Mouse (Mus musculus) liver, embryonic 15.5 days (tissue): Measurements from ENCODE around the gene Mog. TPM values are rescaled to one million over a fixed set of nuclear protein-coding genes. Genes with fewer than 3 reads are reported as not detected.
"Not testable (repeated sequence)": the region's sequence is repeated elsewhere in the genome, so short reads cannot be mapped to it uniquely, and the experiment has no call there.

Experiments
- ATAC-seq: fragments of 200-750 bp; cut with Nextera tagmentation; 2 replicates; pipeline ENCODE4 v1.8.0; 2017; ENCODE audit warnings: moderate number of reproducible peaks, mild to moderate bottlenecking, moderate library complexity; ENCODE audit not compliant: insufficient read depth
- H3K27ac ChIP-seq: fragments of 300-500 bp; sonication (generic); replicated peaks from 2 replicates; pipeline ENCODE4 v1.5.1; 2015; ENCODE audit warnings: mild to moderate bottlenecking, inconsistent platforms
- H3K27me3 ChIP-seq: fragments of 300-500 bp; sonication (generic); 2 replicates; pipeline ENCODE4 v1.6.1; 2015; ENCODE audit warnings: mild to moderate bottlenecking, inconsistent platforms
- H3K36me3 ChIP-seq: fragments of 300-500 bp; sonication (generic); replicated peaks from 2 replicates; pipeline ENCODE4 v1.6.1; 2015; ENCODE audit warnings: moderate library complexity, mild to moderate bottlenecking, inconsistent platforms
- H3K4me1 ChIP-seq: fragments of 300-500 bp; sonication (generic); replicated peaks from 2 replicates; pipeline ENCODE4 v1.6.1; 2015; ENCODE audit warnings: inconsistent platforms
- H3K4me2 ChIP-seq: fragments of 300-500 bp; sonication (generic); 2 replicates; pipeline ENCODE4 v1.6.1; 2015; ENCODE audit warnings: moderate library complexity, mild to moderate bottlenecking, inconsistent platforms
- H3K4me3 ChIP-seq: fragments of 300-500 bp; sonication (generic); replicated peaks from 2 replicates; pipeline ENCODE4 v1.5.1; 2015; ENCODE audit warnings: mild to moderate bottlenecking, inconsistent platforms
- H3K9ac ChIP-seq: fragments of 300-500 bp; sonication (generic); 2 replicates; pipeline ENCODE4 v1.6.1; 2015; ENCODE audit warnings: moderate library complexity, mild to moderate bottlenecking, inconsistent platforms
- H3K9me3 ChIP-seq: fragments of 300-500 bp; sonication (generic); replicated peaks from 2 replicates; pipeline ENCODE4 v1.6.1; 2016; ENCODE audit warnings: inconsistent platforms
- WGBS: fragments of 180-500 bp; shearing (Covaris S2); methylation state at CpG from one replicate; pipeline ENCODE4 v1.1.7; 2015; ENCODE audit warnings: mixed read lengths; ENCODE audit not compliant: insufficient replicate concordance; 5-methylcytosine and 5-hydroxymethylcytosine counted together
- polyA plus RNA-seq: library from polyadenylated mRNA; unstranded; fragments of >200 nt; fragmentation: Nextera tagmentation; extraction: Ambion mirVana; gene quantifications from 2 replicates; pipeline ENCODE4 v1.2.1, GENCODE M21; 2015

Mog gene
- polyA plus RNA-seq, 1 experiment from 2014 or later: not detected

DNA sequence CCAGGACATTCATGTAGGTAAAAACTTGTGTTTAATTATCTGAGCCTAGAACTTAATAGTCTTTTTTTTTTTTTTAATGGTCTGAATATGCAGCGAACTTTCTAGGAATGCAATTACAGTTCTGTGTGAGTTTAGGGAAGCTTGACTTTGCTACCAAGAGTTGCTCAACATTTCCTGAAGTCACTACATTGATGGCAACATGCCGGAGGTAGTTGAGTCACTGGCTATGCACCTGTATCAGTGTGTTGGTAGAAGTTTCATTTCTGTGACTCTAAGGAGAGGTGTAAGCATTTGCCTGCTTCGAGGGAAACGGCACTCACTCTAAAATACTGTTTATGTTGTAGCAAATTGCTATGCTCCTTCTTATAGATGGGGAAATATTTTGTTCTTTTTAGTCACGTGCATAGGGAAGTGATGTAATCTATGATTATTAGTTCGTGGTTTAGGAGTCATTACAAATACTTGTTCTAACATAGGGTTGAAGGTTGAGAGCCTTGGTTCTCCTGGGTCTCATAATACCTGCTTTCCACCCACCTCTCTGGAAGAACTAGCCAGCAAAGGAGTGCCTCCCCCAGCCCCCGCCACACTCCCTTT is 21.6 kb upstream of the Mog start:
- ATAC-seq: no peak
- no peaks in the 10 kb centered on the region for H3K36me3 ChIP-seq
- no peak overlapping the region for H3K4me3 ChIP-seq
- no peak overlapping the region for H3K9ac ChIP-seq
- no peaks in the 10 kb centered on the region for H3K9me3 ChIP-seq
- peaks cover 65% of the 10 kb centered on the region for H3K27me3 ChIP-seq
- 30% methylated on average over 7 of the region's 7 CpGs for WGBS
- peaks cover 12% of the 10 kb centered on the region for H3K4me1 ChIP-seq
- no peak overlapping the region for H3K27ac ChIP-seq
- H3K4me2 ChIP-seq: peak overlapping the region; percentile 71; the same call in 1 of the 2 replicates

DNA sequence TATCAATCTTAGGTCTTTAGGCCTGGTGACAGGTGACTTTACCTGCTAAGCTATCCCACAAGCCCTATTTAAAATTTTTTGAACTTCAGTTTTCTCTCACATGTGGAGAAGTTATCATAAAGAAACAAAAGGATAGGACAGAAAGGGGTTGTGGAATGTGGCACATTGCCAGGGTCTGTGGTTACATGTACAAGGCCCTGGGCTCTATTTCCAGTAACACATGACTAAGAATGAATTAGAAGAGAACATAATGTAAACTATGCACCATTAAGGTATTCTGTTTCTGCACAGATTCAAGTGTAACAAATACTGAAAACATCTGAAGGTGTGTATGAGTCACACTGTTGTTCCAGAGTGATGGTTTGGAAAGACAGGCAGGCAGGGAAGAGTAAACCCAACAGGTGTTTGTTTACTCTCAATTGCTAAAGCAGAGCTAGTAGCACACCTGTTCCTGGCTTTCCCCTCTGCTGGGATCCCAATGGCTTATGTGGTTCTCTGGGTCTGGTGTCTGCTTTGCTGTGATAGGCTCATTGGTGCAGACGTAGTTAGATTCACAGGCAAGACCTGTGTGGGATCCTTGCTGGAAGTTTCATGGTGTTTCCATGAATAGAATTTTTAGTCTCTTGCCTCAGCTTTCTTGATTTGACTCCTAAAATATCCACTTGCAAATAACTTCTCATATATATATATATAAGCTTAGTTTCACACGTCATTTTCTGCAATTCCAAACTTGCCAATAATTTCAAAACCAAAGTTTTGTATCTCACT is 16.1 kb upstream of the Mog start:
- ATAC-seq: no peak
- Histone ChIP-seq H3K4me1 (no peaks in the 10 kb centered on the region), H3K36me3 (no peaks in the 10 kb centered on the region), H3K27ac (no peak overlapping the region), H3K4me3 (no peak overlapping the region), H3K9me3 (no peaks in the 10 kb centered on the region), H3K9ac (no peak overlapping the region), H3K27me3 (peaks cover 12% of the 10 kb centered on the region), H3K4me2 (no peak overlapping the region)
- 45% methylated on average over 2 of the region's 2 CpGs for WGBS

DNA sequence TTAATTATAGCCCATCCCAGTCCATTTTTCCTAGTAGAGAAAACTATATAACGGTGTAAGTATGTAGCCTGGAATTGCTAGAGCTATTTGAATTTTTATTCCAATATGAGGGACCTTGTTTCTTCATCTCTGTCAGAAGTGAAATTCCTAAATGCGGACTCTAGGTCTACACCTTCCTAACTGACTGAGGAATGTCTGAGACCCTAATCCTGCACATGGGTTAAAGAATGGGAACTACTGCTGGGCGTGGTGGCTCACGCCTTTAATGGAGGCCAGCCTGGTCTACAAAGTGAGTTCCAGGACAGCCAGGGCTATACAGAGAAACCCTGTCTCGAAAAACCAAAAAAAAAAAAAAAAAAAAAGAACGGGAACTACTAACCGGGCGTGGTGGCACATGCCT is 6.0 kb upstream of the Mog start:
- ATAC-seq: no peak
- Histone ChIP-seq H3K36me3 (no peaks in the 10 kb centered on the region), H3K4me3 (peak overlapping the region; percentile 51), H3K4me2 (peak overlapping the region; percentile 59), H3K9me3 (no peaks in the 10 kb centered on the region), H3K27me3 (no peaks in the 10 kb centered on the region), H3K9ac (no peak overlapping the region), H3K4me1 (peaks cover 9% of the 10 kb centered on the region; the same call in 1 of the 2 replicates), H3K27ac (no peak overlapping the region)
- WGBS: 60% methylated on average over 8 of the region's 8 CpGs

DNA sequence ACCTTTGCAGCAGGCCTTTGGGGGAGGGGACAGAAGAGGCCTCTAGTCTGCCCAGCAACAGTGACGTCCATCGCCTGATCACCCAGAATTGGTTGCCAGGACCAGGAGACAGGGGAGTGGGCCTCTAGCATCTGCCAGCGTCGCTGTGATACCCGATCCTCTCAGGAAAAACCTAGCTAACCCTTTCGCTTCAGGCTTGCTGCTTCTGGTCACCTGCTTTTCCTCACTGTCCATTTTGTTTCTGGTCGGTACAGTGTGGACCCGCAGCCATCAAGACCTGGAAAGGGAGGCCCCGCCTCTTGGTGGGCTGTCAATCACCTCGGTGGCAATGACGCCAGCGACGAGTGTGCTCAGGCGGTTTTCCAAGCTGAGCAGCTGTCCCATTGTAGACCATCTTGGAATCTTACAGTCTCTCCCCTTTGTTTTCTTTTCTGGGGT is 5.5 kb upstream of the Mog start:
- WGBS: under 1% methylated on average over 14 of the region's 14 CpGs
- Histone ChIP-seq H3K4me2 (peak overlapping the region; percentile 59), H3K36me3 (no peaks in the 10 kb centered on the region), H3K9ac (no peak overlapping the region), H3K27me3 (no peaks in the 10 kb centered on the region), H3K9me3 (no peaks in the 10 kb centered on the region), H3K4me1 (peaks cover 9% of the 10 kb centered on the region; the same call in 1 of the 2 replicates), H3K4me3 (peak overlapping the region; percentile 51), H3K27ac (no peak overlapping the region)
- ATAC-seq: peak; percentile 85

DNA sequence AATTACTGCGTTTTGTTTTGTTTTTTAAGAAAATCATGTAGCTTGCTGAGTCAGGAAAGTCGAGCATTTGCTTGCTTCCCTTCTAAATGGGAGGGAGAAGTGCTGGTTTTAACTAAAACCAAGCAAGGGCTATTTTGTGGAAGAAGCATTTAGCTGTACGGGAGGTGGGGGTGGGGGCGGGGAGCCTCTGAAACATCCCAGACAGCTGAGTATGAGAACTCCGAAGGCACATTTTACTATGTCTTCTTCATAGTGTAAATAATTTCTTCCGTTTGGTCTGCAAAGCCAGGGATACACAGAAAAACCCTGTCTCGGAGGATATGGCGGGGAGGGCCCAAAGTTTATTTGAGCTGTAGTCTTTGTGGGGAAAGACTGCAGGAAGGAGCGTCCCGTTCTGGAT is 5.0 kb upstream of the Mog start:
- Histone ChIP-seq H3K27me3 (no peaks in the 10 kb centered on the region), H3K4me3 (peak overlapping the region; percentile 51; the same call in 1 of the 2 replicates), H3K27ac (no peak overlapping the region), H3K9ac (no peak overlapping the region), H3K9me3 (no peaks in the 10 kb centered on the region), H3K36me3 (no peaks in the 10 kb centered on the region), H3K4me1 (peaks cover 9% of the 10 kb centered on the region; the same call in 1 of the 2 replicates), H3K4me2 (peak overlapping the region; percentile 59)
- 23% methylated on average over 10 of the region's 10 CpGs for WGBS
- no peak for ATAC-seq

DNA sequence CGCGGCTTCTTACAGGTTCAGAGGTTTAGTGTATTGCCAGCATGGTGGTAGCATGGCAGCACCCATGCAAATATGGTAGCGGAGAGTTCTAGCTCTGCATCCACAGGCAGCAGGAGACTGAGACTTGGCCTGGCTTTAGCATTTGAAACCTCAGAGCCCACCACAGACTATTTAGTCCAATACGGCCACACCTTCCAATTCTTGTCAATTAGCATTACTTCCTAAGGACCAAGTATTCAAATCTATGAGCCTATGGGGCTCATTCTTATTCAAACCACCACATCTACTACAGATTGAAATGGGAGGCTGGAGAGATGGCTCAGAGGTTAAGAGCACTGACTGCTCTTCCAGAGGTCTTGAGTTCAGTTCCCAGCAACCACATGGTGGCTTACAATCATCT is 4.3 kb upstream of the Mog start:
- Histone ChIP-seq H3K4me3 (no peak overlapping the region), H3K27ac (no peak overlapping the region), H3K9ac (no peak overlapping the region), H3K4me1 (peaks cover 9% of the 10 kb centered on the region; the same call in 1 of the 2 replicates), H3K9me3 (no peaks in the 10 kb centered on the region), H3K4me2 (no peak overlapping the region), H3K36me3 (no peaks in the 10 kb centered on the region), H3K27me3 (no peaks in the 10 kb centered on the region)
- WGBS: 78% methylated on average over 4 of the region's 4 CpGs
- no peak for ATAC-seq

DNA sequence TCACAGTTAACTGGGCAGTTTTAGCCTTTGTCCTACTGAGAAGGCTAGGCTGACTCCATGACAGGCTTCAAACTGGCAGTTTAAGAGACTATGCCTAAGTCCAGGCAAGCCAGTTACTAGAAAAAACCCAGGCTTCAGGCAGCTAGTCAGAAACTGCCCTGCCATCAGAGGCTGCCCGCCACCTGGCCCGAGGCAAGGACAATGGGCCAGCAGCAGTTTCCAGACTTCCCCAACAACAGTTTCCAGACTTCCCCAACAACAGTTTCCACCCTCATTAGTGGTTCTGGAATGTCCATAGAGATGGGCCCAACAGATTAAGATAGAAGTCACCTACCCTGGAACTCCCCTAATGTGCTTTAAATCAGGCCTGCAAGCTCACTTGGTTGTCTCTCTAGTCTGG is 3.2 kb upstream of the Mog start:
- H3K9ac ChIP-seq: no peak overlapping the region
- 70% methylated on average over 2 of the region's 2 CpGs for WGBS
- ATAC-seq: no peak

DNA sequence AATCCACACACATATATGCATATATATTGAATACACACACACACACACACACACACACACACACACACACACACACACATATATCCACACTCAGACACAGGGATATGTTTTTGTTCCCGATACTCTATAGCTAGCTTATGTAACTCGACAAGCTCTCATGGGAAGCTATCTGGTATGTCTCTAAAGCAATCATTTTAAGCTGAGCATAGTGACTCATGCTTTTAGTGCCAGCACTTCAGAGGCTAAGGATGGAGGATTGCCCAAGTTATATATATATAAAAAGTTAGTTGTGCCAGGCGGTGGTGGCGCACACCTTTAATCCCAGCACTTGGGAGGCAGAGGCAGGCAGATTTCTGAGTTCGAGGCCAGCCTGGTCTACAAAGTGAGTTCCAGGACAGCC is 4.0 kb downstream of the Mog start:
- WGBS: 68% methylated on average over 5 of the region's 5 CpGs
- not testable (repeated sequence) for H3K4me3 ChIP-seq, H3K4me2 ChIP-seq, H3K36me3 ChIP-seq, H3K27me3 ChIP-seq, H3K27ac ChIP-seq, H3K4me1 ChIP-seq, H3K9ac ChIP-seq, ATAC-seq, H3K9me3 ChIP-seq

More for the DNA sequence above, 3.2 kb upstream of the Mog start:
- no peaks in the 10 kb centered on the region for H3K9me3 ChIP-seq
- H3K36me3 ChIP-seq: no peaks in the 10 kb centered on the region
- H3K4me1 ChIP-seq: peaks cover 9% of the 10 kb centered on the region; the same call in 1 of the 2 replicates
- no peak overlapping the region for H3K4me2 ChIP-seq
- no peak overlapping the region for H3K27ac ChIP-seq
- H3K4me3 ChIP-seq: no peak overlapping the region
- no peaks in the 10 kb centered on the region for H3K27me3 ChIP-seq

DNA sequence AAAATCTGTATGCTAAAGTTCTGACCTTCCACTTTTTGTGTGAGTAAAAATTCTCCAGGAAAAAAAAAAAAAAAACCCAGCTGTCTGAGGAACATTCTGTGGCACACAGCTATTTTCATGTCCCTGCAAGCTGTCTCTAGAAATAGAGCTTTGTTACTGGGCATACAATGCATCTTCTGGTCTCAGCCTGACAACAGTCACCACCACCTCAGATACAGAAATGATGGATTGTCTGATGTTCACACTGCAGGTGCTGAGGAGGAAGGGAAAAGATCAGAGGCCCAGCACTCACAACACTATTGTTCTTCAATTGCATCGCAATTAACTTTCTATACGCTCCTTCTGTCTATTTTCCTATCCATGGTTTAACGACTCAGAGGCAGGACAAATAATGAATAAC is 4.9 kb downstream of the Mog start:
- H3K4me2 ChIP-seq: no peak overlapping the region
- WGBS: 72% methylated on average over 3 of the region's 3 CpGs
- H3K4me3 ChIP-seq: no peak overlapping the region
- H3K27ac ChIP-seq: no peak overlapping the region
- no peaks in the 10 kb centered on the region for H3K27me3 ChIP-seq
- H3K36me3 ChIP-seq: no peaks in the 10 kb centered on the region
- H3K9me3 ChIP-seq: no peaks in the 10 kb centered on the region
- ATAC-seq: no peak
- H3K4me1 ChIP-seq: no peaks in the 10 kb centered on the region
- H3K9ac ChIP-seq: no peak overlapping the region

DNA sequence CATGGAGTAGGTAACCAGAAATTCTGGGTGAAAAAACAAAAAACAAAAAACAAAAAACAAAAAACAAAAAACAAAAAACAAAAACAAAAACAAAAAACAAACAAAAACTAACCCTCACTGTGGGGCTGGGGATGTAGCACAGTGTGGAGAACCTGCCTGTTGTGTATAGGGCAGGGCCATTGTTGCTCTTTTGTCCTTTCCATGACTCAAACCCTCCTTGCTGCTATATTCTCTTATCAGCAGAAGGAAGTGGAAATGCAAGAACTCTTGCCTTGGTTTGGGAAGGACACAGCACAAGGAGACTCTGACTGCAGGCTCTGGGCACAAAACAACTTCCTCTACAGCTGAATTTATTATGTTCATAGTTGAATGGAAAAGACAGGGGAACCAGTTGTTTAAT is 6.9 kb downstream of the Mog start:
- no peak overlapping the region for H3K27ac ChIP-seq
- ATAC-seq: no peak

DNA sequence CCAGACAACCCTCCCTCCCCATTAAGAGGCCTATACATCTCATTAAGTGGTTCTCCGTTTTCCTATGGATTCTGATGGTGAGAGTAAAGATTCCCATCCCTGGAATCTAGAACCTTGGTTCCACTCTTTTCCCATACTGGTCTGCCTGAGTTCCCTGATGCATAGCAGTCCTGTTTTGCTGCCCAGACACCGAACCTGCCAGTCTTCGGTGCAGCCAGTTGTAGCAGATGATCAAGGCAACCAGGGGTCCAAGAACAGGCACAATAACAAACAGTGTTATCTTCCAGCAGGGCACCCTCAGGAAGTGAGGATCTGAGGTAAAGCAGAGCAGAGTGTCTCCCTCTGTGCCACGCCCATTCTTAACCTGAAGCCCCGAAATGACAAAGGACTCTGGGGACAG is 11.1 kb downstream of the Mog start:
- Histone ChIP-seq H3K4me2 (no peak overlapping the region), H3K27ac (no peak overlapping the region), H3K27me3 (no peaks in the 10 kb centered on the region), H3K36me3 (no peaks in the 10 kb centered on the region), H3K4me3 (no peak overlapping the region), H3K9ac (no peak overlapping the region), H3K4me1 (no peaks in the 10 kb centered on the region), H3K9me3 (no peaks in the 10 kb centered on the region)
- ATAC-seq: no peak
- WGBS: 47% methylated on average over 5 of the region's 5 CpGs

More for the DNA sequence above, 6.9 kb downstream of the Mog start:
- no peaks in the 10 kb centered on the region for H3K27me3 ChIP-seq
- no peak overlapping the region for H3K4me3 ChIP-seq
- no peak overlapping the region for H3K4me2 ChIP-seq
- H3K4me1 ChIP-seq: no peaks in the 10 kb centered on the region
- no peaks in the 10 kb centered on the region for H3K36me3 ChIP-seq
- no peaks in the 10 kb centered on the region for H3K9me3 ChIP-seq
- no peak overlapping the region for H3K9ac ChIP-seq
